Mouse (Mus musculus) adrenal gland, postnatal 36 days (tissue): ENCODE measurements around the gene Slc37a4. TPM values are rescaled to one million over a fixed set of nuclear protein-coding genes. Genes with fewer than 3 reads are reported as not detected.
"Not testable (repeated sequence)": the region's sequence is repeated elsewhere in the genome, so short reads cannot be mapped to it uniquely, and the experiment has no call there.

Source experiments
- DNase-seq, 2 experiments: peaks; one replicate each; pipeline ENCODE4 v3.0.0; 2021; ENCODE audit warnings: mixed read lengths in 1 of 2
- microRNA-seq: library from miRNA; unstranded; fragments of <30 nt; microRNA quantifications from one replicate; pipeline ENCODE4 v1.2.0, GENCODE M21; 2021
- total RNA-seq, 2 experiments: library from RNA; stranded (reverse); gene quantifications; 2 replicates each; pipeline ENCODE4 v1.2.3; 2021

Slc37a4 gene
- total RNA-seq, 2 experiments from 2014 or later, result 13.5 to 18.6 TPM

- no peak for DNase-seq
These were observed 44.3 kb downstream of the Slc37a4 start, which contains the start of gene Foxr1 for GRCm38 (mm10) chr9:44440961-44441360. Foxr1 (minus strand) TSS chr9:44441136.

- not testable (repeated sequence) for DNase-seq
These were observed 47.9 kb downstream of the Slc37a4 start for GRCm38 (mm10) chr9:44444402-44445025.

- no peak for DNase-seq
These were observed 53.7 kb downstream of the Slc37a4 start for GRCm38 (mm10) chr9:44450387-44450786.

Small RNA genes lying within 50 kb of the gene (microRNA-seq; reads per million reads assigned to microRNA genes)
- gene Mir7085, result 1.5 reads per million

Other genes starting within 250 kb of the Slc37a4 start
- 10 to 100 TPM; 28.9 to 40.5 TPM for gene Cbl, start 162.8 kb upstream of the Slc37a4 start, total RNA-seq
- 1 to 10 TPM; 2.3 to 3.3 TPM for gene Ccdc153, start 156.2 kb upstream of the Slc37a4 start, total RNA-seq
- not detected for gene Pdzd3, start 145.4 kb upstream of the Slc37a4 start, total RNA-seq
- 10 to 100 TPM; 14.9 to 32.2 TPM for gene Nlrx1, start 128.3 kb upstream of the Slc37a4 start, total RNA-seq
- gene Abcg4, start 108.2 kb upstream of the Slc37a4 start, total RNA-seq, result 10 to 100 TPM; 28.2 to 32.6 TPM
- gene Hinfp, start 91.2 kb upstream of the Slc37a4 start, total RNA-seq, result 10 to 100 TPM; 18.9 to 24.4 TPM
- gene C2cd2l, start 76.6 kb upstream of the Slc37a4 start, total RNA-seq, result 10 to 100 TPM; 37.6 to 50.6 TPM
- gene Dpagt1, start 70.8 kb upstream of the Slc37a4 start, total RNA-seq, result 10 to 100 TPM; 25.3 to 32.7 TPM
- gene H2afx, start 62.2 kb upstream of the Slc37a4 start, total RNA-seq, result 10 to 100 TPM; 41.3 to 47.7 TPM
- 10 to 100 TPM; 61.8 to 98.3 TPM for gene Hmbs, start 52.6 kb upstream of the Slc37a4 start, total RNA-seq
- 10 to 100 TPM; 53.0 to 72.7 TPM for gene Vps11, start 35.2 kb upstream of the Slc37a4 start, total RNA-seq
- 100 to 1,000 TPM; 203 to 204 TPM for gene Hyou1, start 17.4 kb upstream of the Slc37a4 start, total RNA-seq
- 1,000 to 10,000 TPM; 1,182 to 1,266 TPM for gene Rps25, start 10.3 kb downstream of the Slc37a4 start, total RNA-seq
- 10 to 100 TPM; 82.0 to 95.7 TPM for gene Trappc4, start 10.7 kb downstream of the Slc37a4 start, total RNA-seq
- 10 to 100 TPM; 14.7 to 18.9 TPM for gene Ccdc84, start 21.7 kb downstream of the Slc37a4 start, total RNA-seq
- gene Foxr1, start 44.3 kb downstream of the Slc37a4 start, total RNA-seq, result not detected
- not detected for gene Upk2, start 58.1 kb downstream of the Slc37a4 start, total RNA-seq
- 10 to 100 TPM; 47.6 to 51.8 TPM for gene Bcl9l, start 86.0 kb downstream of the Slc37a4 start, total RNA-seq
- not detected for gene Cxcr5, start 165.0 kb downstream of the Slc37a4 start, total RNA-seq
- 100 to 1,000 TPM; 134 to 149 TPM for gene Ddx6, start 208.0 kb downstream of the Slc37a4 start, total RNA-seq